Mouse (Mus musculus) adrenal gland, adult 18-20 months (tissue): ENCODE data around the gene Tgfb3. TPM values are rescaled to one million over a fixed set of nuclear protein-coding genes. Genes with fewer than 3 reads are reported as not detected.

ENCODE experiments used
- DNase-seq, 2 experiments: peaks; one replicate each; pipeline ENCODE4 v3.0.0; 2021 to 2022; ENCODE audit warnings: low spot score in 2 of 2
- total RNA-seq, 2 experiments: library from RNA; stranded (reverse); gene quantifications; 1 replicate in 1 of 2; 2 replicates in 1 of 2; pipeline ENCODE4 v1.2.3; 2021

The Tgfb3 gene
- total RNA-seq, 2 experiments from 2014 or later: 8.7 to 13.7 TPM

DNA sequence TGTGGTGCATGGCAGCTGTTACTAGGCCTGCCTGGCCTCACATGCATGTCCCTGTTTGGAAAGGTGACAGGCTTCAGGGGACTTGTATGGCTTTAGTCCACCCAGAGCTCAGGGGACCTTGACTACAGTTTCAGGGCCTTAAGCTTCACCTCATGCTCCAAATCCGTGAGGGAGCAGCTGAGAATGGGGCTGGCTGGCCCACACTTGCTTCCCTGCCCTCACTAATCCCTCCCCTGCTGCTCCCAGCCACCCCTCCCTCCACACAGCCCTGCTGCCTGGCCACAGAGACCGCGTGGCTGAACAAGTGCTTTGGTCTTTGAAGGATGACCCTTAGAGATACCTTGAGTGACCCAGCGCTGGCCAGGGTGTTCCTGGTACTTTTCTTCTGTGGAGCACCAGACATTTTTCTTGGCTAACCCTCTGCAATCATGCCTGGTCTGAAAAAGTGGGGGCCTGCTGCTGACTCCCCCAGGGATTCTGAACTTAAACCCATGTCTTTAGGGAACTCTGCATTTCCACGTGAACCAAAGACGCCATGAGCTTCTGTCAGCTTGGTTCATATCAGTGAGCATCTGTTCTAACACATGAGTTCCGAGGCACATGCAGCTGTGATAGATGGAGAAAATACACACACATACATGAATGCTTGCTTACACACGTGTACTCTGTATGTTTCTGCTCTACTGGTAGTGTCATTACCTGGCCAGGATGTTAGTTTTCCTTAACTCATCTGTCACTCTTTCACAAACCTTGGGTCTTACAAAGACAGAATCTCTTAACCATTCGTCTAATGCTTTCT is 42.3 kb downstream of the Tgfb3 start:
- DNase-seq: no peak

DNA sequence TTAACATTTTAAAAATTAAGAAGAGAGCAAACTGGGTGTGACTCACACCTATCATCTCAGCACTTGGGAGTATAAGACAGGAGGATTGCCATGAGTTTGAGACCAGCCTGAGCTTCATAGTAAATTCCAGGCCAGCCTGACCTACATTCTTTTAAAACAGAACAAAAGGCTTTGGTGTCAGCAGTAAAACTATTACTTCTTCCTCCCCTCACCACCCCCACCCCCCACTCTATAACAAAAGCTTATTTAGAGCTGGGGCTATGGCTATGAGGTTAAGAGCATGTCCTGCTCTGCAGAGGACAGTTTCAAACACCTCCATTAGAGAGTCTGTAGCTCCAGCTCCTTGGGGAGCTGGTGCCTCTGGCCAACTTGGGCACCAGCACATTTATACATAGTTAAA is 43.3 kb downstream of the Tgfb3 start:
- DNase-seq: no peak

DNA sequence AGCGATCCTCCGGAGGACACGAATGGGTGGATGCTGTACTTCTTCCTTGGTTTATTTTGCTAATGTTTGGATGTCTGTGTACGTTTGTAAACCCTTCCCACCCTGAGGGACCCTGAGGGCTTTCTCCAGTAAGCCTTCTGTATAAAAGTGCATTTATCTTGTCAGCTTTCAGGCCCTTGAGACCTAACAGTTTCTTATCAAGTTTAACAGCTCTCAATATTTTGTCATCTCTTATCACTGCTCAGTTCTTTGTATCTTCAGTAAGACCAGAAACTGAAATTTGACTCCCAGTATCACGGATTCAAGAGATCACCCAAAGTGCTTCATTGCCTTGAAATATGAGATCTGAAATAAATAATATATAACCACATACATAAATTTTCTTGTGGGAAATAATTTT is 47.9 kb downstream of the Tgfb3 start:
- no peak for DNase-seq

DNA sequence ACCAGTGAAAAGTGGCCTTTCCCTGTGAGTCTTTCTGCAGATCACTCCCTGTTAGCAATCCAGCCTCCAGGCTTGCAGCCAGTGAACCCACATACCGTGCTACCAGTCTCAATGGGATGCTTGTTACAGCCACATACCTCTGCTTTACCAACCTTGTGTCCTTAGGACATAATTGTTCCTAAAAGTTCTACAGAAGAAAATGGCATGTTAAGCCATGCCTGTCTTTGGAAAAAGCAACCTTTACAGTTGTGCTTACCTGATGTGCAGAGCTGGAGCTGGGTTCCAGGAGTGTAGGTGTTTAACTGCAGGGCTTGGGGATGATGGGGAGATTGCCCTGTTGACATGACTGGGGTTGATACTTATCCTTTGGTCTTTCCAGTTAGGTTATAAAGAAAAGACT is 51.1 kb downstream of the Tgfb3 start:
- DNase-seq: no peak

DNA sequence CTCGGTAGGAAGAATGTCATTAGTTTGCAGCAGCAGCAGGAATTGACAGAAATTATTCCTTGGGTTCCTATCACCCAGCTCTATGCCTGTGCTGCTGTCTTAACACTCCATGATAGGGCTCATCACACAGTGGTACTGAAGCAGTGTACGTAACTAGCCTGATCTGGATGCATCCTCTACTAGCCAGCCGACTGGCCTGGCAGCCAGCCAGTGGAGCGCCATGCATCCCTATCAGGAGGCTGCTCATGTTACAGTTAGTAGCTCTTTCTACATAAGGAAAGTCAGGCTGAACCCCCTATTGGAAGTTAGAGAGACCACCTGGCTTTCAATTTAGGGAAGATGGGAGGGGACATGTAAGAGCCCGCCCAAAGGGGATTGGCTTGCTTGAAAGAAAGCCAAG is 51.8 kb downstream of the Tgfb3 start:
- no peak for DNase-seq

DNA sequence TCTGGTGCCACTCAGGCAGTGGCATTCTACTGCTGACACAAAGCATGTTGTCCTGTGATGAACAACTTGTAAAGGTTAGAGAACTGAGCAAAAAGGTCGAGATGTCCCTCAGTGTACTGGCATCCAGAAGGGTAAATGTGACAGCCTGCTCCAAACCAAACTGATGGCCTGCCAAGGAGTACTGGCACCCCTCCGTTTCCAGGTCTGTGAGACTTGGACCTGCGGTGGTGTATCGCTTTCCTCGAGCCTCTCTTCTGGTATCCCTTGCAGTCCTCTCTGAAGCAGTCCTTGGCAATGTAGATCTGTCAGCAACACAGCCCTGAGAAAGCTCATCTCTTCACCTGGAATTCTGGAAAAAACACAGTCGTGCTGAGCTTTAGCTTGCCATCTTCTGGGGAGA is 53.4 kb downstream of the Tgfb3 start:
- DNase-seq: no peak

DNA sequence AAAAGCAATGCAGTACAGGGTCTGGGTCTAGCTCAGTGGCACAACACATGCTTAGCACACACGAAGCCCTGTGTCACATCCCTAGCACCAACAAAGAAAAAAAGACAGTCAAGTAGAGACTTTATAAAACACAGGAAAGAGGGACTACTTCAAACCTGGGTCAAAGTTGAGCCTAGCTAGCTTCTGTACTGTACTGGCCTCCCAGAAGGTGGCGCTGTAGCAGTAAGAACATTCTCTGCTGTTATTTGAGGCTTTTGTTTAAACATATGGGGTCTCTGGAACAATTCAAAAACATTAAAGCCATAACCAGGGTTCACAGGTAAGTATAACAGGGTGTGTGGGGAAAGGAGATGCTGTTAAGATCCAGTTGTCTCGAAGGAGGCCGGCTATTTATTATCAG is 54.4 kb downstream of the Tgfb3 start:
- peak; percentile 27 to 45 for DNase-seq

DNA sequence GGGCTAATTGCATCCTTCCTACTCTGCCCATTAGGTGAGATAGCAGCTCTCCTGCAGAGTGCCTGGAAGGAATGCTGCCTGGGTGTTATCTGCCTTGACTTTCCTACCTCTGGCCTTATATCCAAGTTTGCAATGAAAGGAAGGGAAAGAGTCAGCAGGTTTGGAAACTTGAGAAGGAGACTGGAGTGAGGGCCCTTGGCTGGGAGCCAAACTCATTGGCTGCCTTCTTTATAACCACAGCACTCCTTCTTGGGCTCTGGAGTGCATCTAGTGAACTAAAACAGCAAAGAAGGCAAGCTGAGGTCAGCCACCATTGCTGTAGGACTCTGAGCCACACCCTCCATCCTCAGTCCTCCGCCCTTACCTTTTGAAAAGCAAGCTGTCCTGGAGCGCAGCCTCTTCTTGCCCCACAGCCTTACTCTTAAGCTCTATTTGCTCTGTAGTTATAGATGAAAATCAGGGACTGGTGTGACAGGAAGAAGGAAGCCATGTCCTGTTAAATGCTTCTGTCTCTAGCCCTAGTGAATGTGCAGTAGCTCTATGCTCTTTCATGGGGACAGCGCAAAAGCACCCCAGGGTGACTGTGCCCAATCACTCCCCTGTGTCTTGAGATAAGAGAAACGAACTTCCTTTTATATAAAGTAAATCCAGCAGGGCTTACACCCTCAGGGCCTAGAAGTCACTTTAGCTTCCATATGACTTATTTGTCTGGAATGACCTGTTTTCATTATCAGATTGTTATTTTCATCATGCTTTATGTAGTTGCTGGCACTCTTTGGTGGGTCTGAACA is 55.6 kb downstream of the Tgfb3 start:
- DNase-seq: no peak

DNA sequence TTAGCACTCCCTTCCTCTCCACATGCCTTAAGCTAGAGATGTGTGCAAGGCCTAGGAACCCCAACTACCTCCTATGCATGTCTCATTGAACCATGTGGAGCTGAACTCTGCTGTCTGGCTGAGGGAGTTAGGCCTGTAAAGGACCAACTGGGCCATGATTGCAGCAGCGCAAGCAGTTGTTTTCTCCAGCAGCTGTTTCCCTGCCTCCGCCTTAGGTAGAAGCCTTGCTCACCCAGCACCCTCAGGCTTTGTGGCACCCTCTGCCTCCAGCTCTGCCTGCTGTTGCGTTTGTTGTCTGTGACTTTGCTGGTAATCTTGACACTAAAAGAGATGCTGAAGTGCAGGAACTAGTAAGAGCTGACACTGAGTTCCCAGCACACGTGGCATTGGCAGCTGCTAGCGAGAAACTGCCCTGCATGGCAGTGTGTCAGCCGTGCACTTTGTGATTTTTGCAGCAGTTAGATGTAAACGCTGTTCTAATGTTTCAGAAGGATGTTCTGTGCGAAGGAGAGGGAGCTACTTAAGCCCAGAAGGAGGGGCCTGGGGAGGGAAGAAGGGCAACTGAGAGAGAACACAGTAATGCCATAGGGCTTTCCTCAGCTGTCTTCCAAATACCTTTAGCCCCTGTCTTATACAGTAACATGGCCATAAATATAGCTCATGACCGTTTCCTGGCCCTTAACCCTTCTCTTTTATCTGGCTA is 56.4 kb downstream of the Tgfb3 start:
- no peak for DNase-seq

DNA sequence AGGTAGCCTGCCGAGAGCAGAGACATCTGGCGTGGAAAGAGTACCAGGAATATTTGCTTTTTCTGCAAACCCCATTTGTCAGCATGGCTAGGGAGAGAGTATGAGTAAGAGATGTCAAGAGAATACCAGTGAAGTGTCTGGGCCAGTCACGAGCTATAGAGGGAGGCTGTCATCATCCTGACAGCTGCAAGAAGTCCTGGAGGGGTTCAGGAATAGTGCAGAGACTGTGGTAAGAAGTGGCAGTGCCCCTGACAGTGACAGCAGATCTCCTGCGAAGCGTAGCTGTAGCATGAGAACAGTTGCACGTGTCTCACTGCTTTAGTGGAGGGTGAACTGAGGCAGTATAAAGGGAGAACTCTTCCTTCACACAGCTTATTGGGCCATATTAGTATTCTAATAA is 57.3 kb downstream of the Tgfb3 start:
- no peak for DNase-seq

DNA sequence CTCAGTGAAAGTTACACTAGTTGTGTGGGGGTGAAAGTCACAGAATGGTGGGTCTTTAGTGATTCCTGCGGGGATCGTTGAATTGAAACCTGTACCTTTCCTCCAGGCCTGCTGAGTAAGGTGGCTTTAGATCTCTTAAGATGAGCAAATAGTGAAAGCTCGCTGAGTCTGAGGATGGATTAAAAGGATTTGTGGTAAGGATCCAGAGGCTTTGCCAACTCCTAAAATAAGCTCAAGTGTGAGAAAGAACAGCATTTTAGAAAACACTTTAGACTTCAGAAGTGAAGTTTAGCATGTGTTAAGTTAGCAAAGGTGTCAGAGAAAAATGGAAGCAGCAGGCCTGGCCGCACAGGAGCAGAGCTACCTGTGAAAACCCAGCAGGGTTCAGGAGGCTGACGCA is 61.5 kb downstream of the Tgfb3 start:
- DNase-seq: no peak

DNA sequence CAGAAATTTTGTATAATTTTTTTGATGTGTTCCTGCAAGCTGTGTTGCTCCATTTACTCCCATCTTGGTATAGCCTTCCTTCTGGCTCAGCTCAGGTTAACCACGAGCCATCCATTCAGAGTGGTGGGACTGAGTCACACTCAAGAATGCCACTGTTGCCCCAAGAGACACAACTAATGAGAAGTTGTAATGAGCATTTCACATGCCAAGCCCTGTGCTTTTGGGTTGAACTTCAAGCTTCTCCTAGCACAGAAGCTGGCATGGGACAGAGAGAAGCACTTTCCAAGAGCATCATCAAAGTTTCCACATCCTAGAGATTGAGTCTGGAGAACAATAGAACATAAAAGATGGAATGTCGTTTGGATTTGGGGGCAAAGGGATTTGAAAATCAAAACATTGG is 63.7 kb downstream of the Tgfb3 start:
- no peak for DNase-seq

DNA sequence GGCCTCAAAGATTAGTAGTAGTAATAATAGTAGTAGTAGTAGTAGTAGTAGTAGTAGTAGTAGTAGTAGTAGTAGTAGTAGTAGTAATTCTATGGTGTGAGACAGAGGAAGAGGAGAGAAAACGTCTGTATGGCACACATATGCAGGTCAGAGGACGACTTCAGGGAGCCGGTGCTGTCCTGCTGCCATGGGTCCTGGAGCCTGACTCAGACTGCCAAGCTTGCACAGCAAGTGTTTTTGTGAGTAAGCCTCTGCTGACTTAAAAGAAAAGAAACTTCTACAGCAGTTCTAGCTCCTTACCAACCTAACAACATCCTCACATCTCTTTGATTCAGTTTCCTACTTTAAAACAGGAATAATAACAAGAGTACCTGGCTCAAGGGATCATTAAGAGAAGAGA is 64.2 kb downstream of the Tgfb3 start:
- no peak for DNase-seq

DNA sequence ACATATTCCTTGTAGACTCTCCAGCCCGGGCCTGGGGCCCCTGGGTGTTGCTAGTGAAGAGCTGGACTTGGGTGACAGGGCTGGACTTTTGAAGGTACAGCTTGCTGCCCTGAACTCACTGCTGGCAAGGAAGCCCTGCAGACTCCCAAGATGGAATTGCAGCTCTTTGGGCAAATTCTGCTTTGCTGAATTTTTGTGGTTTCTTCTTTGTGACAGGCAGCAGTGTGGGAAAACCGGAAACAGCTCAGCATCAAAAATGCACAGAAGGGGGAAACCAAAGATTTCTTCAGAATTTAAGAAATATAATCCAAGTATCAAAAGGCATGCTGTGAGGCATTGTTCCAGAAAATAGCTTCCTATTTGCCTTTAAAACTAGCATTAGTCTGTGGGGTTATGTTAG is 64.7 kb downstream of the Tgfb3 start:
- DNase-seq: no peak

DNA sequence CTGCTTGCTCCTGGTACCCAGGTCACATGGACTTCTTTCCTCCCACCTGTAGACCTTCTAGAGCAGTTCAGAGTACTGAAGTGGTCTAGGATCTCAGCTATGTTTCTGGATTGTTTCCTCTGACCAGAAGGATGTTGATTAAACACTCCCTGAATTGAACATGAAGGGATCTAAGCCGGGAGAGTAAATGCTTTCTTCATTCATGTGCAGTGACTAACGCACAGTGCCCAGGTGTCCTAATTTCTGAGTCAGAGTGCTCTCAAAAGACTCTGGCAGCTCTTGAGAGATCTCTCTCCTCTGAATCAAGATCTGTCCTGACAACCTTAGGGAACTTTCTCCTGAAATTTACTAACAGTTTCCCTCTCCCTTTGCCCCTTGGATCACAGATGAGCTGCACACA is 66.6 kb downstream of the Tgfb3 start:
- no peak for DNase-seq

DNA sequence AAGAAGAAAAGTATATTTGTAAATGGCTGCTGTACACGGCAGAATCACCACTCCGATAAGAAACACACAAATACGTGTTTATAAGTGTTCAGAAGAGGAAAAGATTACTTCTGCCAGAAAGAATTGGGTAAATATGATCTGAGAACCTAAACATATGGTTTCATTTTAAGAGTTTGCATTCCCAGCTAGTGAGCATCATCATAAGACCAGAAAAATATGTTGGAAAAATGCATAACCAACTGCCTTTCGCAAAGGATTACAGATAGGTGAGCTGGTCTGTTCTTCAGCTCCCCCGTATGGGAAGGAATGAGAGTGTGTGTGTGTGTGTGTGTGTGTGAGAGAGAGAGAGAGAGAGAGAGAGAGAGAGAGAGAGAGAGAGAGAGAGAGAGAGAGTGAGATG is 68.2 kb downstream of the Tgfb3 start:
- no peak for DNase-seq

DNA sequence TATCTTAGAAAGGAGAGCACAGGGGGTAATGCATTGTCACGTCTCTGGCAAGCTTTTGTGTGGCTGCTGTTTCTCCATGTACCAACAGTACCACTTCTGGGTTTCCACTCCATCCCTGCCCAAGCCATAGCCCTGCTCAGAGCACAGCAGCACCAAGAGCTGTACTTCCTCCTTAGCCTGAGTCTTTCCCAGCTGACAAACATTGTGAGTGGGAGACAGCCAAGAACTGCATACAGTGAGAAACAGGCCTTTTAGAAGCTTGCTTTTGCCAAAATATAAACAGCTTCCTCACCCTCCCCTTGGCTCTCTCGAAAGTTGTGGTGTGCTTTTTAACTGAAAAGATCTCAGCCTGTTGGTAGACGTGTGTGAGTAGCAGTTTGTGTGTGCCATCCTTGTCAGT is 71.5 kb downstream of the Tgfb3 start:
- no peak for DNase-seq

Other genes starting within 250 kb of the Tgfb3 start
- gene Ift43, start 3.5 kb upstream of the Tgfb3 start, total RNA-seq: 10 to 100 TPM; 22.6 to 26.2 TPM
- gene Gpatch2l, start 162.8 kb upstream of the Tgfb3 start, total RNA-seq: 10 to 100 TPM; 18.6 to 20.3 TPM